Mouse (Mus musculus) left cerebral cortex, postnatal 4 days (tissue): ENCODE results near the gene Ptgdr2. TPM values are rescaled to one million over a fixed set of nuclear protein-coding genes. Genes with fewer than 3 reads are reported as not detected.
A peak's percentile ranks its signal among the peaks of the same experiment; 100 is the strongest.

Source experiments
- DNase-seq: peaks from one replicate; pipeline ENCODE4 v3.0.0-alpha.2; 2022
- intact Hi-C: fragments of 180-260 bp; cut with DNase I; formaldehyde crosslinking; loops from one replicate; pipeline ENCODE4 v1.15.1; 2025
- total RNA-seq, 2 experiments: library from RNA; stranded (reverse); gene quantifications; 2 replicates each; pipeline ENCODE4 v1.2.3; 2021

The Ptgdr2 gene
- total RNA-seq, 2 experiments from 2014 or later, result 0.28 to 0.38 TPM

DNA sequence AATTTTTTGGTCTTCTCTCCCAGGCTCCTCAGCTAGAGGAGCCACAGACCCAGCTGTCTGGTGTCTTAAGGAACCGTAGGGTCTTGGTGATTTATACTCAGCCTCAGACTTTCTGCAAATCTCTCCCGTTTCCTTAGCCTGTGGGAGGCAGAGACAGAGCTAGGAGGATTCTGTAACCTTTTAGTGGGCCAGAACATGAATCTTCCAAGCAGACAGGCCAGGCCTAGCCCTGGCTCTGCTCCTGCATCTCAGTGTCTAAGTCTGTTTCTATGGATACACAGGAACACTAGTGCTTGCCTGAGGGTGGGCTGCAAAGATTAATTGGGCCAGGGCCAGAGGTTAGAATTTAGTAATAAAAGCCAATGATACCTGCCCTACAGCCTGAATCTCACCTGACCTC is 36.2 kb downstream of the Ptgdr2 start:
- intact Hi-C loops, result no loop called here
- no peak for DNase-seq

DNA sequence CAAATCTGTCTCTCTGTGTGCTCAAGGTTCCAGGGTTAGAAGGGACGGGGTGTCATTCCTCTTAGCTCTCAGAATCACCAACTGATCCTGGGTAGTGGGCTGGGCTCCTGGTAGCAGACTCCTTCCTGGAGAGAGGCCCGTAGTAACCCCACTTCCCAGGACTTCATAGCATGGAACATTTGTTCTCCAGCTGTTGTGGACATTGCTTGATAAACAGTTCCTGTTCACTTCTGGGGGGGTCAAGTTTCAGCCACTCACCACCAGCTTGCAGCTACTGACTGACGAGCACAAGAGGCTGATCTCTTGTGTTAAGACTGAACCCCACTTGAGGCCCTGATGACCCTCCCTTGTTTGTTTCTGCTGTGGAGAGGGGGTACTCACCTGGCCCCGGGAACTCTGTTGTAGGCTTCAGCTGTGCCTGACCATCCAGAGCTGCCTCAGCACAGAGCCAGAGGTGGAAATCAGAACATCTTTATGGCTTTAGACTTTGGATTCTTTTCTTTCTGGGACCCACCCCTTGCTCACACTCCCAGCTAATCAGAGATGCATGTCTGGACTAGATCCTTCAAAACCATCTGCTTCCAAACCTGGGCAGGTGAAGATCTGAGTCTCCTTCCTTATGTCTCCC is 37.4 kb downstream of the Ptgdr2 start, which contains the start of gene Ms4a10:
Gene Ms4a10, minus strand, starts transcription at position 433 of the 628 bp plus-strand sequence.
- no peak for DNase-seq
- intact Hi-C loops, result no loop called here

DNA sequence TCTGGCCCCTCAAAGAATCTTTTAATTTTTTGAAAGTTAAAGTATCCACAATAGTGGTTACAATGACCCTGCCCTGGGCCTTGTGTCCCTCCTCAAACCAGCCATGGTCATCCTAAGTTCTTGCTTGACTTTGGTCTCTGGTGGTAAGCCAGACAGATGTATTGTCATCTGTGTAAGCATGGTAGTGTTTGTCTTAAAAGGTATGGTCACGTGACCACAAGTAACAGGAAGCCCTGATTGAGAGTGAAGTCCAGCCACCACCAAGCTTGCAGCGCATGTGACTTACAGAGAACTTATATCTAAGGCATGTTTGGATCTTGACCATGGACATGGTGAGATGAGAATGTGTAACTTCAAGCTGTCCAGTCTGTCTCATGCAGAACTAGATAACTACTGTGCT is 38.2 kb downstream of the Ptgdr2 start:
- intact Hi-C loops, result no loop called here

DNA sequence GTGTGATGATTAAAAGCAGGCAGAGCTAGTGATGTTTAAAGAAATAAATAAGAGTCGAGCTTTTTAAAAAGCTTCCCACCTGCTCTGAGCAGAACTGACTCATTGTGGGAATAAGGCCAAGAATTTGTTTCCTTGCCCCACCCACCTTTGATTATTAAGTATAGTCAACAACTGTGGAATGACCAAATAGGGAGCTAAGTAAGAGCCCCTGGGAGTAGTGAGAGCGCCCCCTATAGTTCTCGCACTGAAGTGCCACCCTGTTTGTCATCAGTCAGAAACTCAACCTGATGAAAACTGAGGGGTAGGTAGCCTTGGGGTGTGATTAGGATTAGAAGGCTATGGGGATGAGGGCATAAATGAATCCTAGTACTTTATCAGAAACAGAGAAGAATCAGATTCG is 39.4 kb downstream of the Ptgdr2 start:
- DNase-seq, result no peak
- intact Hi-C loops, result no loop called here

More for the DNA sequence above, 38.2 kb downstream of the Ptgdr2 start:
- no peak for DNase-seq

DNA sequence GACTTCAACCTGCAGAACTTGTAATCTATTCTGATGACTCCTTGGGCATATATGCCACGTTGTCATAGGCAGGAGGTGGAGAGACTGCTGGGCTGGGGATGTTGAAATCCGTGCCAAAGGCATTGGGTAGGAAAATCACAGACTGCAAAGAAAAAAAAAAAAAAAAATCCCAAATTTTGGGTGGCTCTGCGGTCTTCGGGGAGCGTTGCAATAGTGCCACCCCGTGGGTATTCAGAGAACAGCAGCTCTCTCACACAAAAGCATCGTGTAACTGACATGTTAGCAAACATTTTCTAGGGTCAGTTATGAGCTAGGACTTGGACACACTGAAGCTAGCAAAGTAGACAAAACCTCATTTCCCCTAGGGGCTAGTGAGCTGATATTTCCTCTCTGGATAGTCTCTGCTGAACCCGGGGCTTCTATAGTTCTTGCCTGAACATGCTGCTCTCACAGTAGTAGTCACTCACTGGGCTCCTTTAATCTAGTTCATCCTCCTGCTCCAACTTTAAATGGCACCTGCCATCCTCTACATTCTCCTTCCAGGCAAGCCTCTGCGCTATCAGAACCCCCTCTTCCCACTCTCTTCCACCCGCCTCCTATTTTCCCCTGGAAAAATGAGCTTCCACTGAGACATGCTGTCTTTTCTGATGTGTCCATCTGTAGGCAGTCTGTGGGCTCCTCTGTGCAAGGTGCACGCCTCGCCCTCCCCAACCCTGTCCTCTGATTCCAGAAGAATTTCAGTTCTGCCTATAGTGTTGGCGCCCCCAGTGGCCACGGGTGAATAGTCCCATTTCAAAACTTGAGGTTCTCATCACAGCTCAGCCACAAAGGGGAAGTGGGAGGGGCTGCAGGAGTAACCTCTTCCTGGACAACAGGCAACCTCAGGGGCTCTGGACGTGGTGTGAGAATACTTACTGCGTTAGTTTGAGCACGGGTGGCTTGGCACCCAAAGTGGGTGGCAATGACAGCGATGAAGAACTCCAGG is 42.5 kb downstream of the Ptgdr2 start:
- intact Hi-C loops, result no loop called here
- peak; percentile 77 for DNase-seq

DNA sequence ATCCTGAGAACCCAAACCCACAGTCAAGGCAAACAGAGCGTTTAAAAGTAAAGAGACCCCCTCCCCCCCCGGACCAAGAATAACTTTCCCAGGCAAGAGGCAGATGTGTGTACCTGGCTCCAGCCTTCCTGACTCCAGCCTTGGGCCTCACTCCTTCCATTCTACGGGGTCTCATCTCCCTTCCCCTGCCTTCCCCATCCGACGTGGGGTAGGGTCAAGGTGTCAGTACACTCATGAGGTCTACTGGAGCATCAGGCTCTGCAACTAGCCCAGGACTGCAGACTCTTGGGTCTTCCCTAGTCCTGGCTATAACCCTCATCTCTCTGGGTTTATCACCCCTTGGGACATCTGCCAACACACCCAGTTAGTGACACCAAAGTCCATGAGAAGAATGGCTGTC is 43.2 kb downstream of the Ptgdr2 start:
- DNase-seq, result no peak
- intact Hi-C loops, result no loop called here

DNA sequence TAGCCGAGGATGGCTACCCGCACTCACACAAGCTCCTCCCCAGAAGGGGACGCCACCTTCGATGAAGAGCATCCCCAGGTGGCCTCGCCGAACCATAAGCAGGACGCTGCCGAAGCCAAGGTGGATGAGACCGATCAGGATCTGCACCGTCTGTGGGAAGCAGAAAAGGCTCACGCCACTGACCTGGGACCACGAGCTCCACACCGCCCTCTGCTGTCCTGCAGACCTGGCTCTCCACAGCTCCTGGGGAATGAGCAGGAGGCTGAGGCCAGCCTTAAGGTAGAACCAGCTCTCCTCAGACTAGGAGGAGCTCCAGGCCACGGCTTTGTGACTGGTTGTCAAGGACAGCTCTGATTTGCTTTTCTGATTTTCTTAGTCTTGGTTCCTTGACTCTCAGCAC is 46.2 kb downstream of the Ptgdr2 start:
- peak; percentile 35 for DNase-seq
- intact Hi-C loops, result no loop called here

DNA sequence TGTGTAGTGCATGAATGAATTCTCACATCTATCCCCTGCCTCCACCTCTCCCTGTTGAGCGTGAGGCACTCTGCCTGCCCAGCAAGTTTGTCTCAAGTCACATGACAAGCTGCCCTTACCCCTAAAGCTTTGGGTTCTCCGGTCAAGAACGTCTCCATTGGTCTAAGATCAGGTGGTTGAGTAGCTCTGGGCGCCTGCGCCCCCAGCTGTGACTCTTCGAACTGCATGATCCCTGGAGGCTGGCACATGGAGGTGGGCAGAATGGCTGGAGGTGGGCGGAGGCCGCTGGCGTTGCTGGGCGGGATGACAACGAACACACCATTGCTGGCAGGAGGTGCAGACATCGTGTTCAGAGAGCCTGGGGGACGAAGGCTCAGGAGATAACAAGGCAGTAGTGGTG is 47.6 kb downstream of the Ptgdr2 start:
- no peak for DNase-seq
- intact Hi-C loops, result no loop called here

DNA sequence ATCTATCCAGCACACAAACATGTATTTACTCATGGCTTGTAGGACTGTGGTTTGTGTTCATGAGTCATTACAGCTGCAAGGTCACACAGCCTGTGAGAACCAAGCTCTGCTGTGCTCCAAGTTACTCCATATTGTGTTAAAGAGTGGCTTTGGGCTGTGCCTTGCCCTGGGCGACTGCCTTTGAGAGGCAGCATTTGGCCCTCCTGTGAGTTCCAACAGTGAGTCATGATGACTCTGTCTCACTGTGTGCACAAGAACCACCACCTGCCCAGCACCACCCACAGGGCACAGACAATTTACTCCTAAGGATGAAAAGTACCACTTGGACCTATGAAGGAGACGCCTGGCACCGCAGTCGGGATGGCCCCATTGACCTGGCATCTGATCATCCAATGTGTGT is 48.9 kb downstream of the Ptgdr2 start:
- intact Hi-C loops, result no loop called here
- DNase-seq, result no peak

DNA sequence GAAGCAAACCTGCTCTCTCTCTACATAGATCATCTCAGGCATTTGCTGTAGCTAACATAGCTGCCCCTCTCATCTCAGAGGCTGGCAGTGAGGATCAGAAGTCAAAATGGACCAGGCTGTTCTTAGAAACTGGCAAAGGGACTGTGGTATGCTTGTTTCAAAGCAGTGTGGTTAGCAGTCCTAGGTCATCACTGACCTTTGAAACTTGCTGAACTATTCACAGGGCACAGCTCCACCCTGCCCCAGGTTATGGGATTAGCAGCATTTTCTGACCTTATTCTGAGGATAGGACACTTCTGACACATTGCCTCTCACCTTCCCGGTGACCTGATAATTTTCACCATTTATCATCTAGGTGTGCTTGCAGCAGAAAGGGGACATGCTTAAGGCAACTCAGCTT is 51.6 kb downstream of the Ptgdr2 start:
- DNase-seq, result no peak
- intact Hi-C loops, result no loop called here

DNA sequence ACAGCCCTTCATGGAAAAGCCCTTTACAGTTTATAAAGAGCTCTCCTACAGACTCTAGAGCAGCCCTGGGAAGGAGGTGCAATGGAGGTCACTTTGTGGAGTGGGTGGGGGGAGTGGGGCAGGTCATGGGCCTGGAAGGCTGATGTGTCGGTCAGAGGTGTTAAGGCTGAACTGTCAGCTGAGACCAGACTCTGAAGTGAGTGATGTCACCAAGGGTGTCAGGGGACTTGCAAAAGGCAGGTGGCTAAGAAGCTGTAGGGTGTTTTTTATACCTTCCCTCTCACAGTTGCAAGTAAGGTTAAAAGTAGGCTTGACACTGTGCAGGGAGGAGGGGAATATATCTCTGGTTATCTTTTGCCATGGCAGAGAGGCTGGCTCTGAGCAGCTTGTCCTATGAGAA is 53.8 kb downstream of the Ptgdr2 start:
- intact Hi-C loops, result no loop called here
- no peak for DNase-seq

DNA sequence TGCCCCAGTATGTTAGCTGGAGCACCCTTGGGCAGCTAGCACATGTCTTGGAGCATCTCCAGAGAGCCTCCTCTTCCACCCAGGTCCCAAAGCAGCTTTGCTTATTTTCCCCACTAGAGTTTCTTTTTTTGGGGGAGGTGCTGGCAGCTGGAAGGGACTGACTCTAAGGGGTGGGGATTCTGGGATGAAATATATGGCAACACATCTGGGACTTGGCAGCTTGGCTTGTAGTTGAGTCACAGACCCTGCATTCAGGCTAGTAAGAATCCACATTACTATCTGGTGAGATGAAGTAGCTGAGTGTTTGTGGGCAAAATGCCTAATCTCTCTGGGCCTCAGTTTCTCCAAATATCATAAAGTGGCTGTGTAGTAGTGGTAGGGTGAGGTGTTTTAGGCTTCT is 55.0 kb downstream of the Ptgdr2 start:
- intact Hi-C loops, result no loop called here
- no peak for DNase-seq

Other genes starting within 250 kb of the Ptgdr2 start
- 10 to 100 TPM; 24.1 to 24.9 TPM for gene Vps37c, start 248.4 kb upstream of the Ptgdr2 start, total RNA-seq
- not detected for gene Cd5, start 198.2 kb upstream of the Ptgdr2 start, total RNA-seq
- not detected for gene Cd6, start 107.1 kb upstream of the Ptgdr2 start, total RNA-seq
- 1 to 10 TPM in 1 of 2 experiments, under 1 TPM in 1; 0.82 to 1.2 TPM for gene Slc15a3, start 97.4 kb upstream of the Ptgdr2 start, total RNA-seq
- 100 to 1,000 TPM; 214 to 236 TPM for gene Tmem132a, start 67.2 kb upstream of the Ptgdr2 start, total RNA-seq
- 10 to 100 TPM; 36.6 to 39.2 TPM for gene Tmem109, start 55.2 kb upstream of the Ptgdr2 start, total RNA-seq
- 100 to 1,000 TPM; 195 to 222 TPM for gene Prpf19, start 41.9 kb upstream of the Ptgdr2 start, total RNA-seq
- under 1 TPM in 1 of 2 experiments, not detected in 1; 0.32 TPM for gene Zp1, start 16.5 kb upstream of the Ptgdr2 start, total RNA-seq
- 10 to 100 TPM; 10.0 to 11.4 TPM for gene Ccdc86, start 12.1 kb downstream of the Ptgdr2 start, total RNA-seq
- gene Ms4a10, start 37.5 kb downstream of the Ptgdr2 start, total RNA-seq, result not detected
- gene Ms4a15, start 56.1 kb downstream of the Ptgdr2 start, total RNA-seq, result under 1 TPM in 1 of 2 experiments, not detected in 1; 0.22 TPM
- gene Ms4a18, start 80.9 kb downstream of the Ptgdr2 start, total RNA-seq, result not detected
- gene Ms4a8a, start 143.9 kb downstream of the Ptgdr2 start, total RNA-seq, result not detected
- gene 1700017D01Rik, start 193.7 kb downstream of the Ptgdr2 start, total RNA-seq, result not detected
- not detected for gene 1700025F22Rik, start 228.2 kb downstream of the Ptgdr2 start, total RNA-seq